Mouse (Mus musculus) fat pad, adult 2 months (tissue): ENCODE data around the gene Ctnna3.

Experiments used
- DNase-seq: peaks from one replicate; pipeline ENCODE4 v3.0.0-alpha.2; 2011; ENCODE audit warnings: low read depth, low spot score; ENCODE audit errors: extremely low read depth

Ctnna3 gene

DNA sequence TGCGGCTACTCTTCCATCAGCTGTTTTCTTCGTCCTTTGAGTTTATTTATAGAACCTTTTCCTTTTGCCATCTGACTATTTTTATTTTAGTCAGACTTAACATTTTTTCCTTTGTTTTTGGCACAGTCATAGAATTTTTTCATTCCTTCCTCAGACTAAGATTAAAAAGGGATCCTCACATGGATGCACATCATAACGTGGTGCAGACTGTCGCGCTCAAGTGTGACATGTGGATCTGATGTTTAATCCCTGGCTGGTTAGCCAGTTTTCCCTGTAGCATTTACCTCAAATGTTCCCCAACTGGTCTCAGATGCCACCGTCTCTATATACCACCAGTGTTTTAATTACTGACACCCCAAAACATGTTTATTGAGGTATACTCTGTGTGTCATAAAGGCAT, 246.4 kb downstream of the Ctnna3 start:
- DNase-seq, result no peak

DNA sequence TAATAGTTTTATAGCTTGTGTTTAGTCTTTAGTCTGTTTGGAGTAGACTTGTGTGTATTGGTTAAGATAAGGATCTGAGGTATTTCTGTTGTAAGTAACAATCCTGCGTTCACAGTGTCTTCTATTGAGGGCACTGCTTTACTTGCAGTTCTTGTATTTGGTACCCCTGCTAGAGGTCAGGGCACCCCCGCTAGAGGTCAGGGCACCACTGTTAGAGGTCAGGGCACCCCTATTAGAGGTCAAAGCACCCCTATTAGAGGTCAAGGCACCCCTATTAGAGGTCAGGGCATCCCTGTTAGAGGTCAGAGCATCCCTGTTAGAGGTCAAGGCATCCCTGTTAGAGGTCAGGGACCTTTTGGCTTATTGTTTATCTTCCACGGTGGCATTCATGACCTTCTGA, 259.3 kb downstream of the Ctnna3 start:
- DNase-seq, result no peak

DNA sequence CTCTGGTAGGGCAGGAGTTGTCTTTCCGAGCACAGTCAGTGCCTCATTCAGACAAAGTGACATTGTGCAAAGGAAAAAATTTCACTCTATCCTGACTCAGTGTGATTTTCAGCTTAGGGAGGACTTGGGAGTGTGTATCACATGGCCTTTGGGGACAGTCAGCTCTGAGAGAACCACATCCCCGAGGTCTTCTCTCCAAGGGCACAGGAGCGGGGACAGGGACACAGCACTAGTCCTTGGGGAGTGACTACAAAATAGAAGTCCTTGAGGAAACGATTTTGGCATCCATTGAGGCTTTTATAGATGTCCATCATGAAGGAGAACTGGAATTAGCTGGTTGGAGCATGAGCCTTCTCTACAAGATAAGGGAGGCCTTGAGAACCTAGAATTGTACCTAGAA, 259.8 kb downstream of the Ctnna3 start:
- DNase-seq, result no peak

DNA sequence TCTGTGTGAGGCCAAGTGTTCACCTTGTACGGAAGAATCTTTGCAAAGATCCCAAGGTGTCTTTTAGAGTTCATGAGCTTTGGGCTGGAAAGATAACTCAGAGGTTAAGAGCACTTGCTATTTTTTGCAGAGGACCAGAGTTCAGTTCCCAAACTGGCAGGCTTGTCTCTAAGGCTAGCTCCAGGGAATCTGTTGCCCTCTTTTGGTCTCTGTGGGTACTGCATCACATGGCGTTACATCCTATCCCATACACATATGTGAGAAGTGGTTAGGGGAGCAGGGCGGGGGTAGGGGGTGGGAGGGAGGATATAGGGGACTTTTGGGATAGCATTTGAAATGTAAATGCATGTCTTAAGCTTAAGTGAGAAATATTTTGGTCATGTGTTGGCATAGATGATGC, 262.1 kb downstream of the Ctnna3 start:
- no peak for DNase-seq

DNA sequence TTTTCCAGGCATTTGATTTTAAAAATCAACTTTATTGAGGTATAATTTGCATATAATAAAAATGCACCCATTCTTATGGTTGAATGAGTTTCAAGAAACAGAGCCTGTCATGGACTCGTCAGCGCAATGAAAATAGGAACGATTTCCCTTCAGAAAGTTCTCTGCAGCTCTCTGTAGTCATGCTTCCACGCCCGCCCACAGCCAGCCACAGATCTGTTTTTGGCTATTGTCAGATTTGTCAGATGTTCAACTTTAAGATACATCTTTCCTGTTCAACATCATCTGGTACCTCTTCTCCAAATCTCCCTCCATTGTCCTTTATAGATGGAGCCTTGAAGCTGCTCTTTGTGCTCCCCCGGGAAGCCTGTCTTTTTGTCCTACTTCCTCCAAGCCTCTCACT, 280.3 kb downstream of the Ctnna3 start:
- no peak for DNase-seq

DNA sequence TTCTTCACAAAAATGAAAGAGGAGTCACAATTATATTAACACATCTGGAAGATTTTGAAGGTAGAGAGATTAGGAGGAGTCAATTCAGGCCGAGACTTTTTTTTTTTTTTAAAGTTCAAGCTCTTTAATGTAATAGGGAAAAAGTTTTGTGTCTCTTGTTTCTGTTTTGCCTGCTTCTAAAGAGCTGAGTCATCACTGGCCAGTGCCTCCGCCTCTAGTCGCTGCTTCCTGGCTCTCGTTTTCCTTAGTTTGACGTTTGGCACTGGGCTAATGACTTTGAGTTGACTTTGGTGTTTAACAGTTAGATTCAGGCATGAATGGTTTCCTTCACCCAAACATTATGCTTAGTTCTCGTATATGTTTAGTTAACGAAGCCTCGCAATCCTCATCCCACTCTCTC, 282.6 kb downstream of the Ctnna3 start:
- DNase-seq, result no peak

DNA sequence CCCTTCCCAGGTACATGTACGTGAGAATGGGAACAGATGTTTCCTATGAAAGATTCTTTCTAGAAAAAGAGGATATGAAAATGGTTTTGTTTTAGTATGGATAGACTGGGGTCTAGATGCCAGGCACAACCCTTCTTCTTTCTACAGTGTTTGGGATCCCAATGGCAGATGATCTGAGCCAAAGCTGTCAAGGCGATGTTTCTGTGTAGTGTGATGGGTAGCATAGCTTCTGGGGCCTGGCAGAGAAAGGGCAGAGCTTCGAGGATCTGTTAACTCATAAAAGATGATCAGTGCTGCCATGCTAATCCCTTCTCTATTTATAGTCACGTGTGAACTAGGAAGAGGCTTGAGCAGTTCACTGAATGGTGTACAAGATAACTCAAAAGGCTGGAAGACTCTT, 284.3 kb downstream of the Ctnna3 start:
- no peak for DNase-seq

DNA sequence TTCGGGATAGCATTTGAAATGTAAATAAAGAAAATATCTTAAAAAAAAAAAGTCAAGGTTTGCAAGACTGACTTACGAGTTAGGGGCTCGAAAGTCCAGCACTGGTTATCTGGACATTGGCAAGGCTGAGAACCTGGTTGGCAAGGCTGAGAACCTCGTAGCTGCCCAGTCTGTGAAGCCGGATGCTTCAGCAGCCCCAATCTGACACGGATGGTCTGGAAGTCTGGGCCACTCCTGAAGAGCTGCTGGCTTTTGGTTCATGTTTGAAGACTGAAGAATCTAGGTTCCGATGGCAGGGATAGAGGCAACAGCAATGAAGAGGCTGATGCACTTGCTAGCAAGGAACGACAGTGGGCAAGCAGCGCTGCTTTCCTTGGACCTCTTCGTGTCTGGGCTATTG, 339.0 kb downstream of the Ctnna3 start:
- DNase-seq, result no peak

DNA sequence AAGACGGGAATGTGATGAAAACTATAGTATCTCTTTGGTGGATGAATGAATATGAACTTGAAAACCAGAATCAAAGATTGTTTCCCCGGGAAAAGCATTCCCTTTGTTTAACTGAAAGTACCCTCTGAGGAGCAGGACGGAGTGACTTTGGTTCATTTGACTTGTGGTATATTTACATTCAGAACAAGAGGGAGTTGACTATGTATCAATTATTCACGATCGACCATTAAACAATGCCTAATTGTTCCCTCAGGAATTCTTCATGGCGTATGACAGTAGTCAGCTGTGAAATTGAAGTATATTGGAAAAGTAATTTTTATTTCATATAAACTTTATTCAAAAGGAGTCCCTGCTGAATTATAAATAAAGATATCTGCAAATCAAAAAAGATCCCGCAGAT, 341.8 kb downstream of the Ctnna3 start:
- no peak for DNase-seq

DNA sequence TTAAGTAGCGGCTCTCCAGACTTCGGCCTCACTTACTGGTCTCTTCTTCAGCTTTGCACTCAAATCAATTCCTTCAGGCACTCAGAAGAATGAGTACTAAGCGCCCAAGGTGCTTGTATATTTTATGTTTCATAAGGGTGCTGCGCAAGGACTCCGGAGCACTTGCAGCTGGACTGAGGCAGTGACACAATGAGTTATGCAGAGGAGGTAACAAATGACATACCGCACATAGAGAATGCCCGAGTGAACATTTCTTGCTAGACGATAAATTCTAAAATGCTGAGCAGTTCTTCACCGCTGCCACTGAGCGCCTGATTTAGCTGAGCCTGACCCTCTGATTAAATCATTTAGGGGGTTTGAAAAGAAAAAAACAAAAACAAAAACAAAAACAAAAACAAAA, 342.2 kb downstream of the Ctnna3 start:
- DNase-seq, result no peak

DNA sequence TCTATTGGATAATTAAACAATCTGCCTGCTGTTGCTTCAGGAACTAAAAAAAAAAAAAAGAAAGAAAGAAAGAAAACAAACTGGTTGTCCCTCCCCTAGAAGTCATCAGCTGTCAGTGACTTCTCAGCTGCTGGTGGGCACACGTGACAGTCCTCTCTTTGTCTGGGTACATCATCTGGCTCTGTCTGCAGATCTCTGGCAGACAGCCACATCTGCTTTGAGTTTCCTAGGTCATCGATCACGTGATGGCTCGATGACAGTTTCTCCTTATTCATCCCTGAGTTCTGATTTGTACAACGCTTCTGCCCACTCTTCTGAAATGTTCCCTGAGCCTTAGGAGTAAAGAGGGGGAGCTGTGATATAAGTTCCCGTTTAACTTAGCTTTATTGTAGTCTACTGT, 352.1 kb downstream of the Ctnna3 start:
- DNase-seq, result no peak

DNA sequence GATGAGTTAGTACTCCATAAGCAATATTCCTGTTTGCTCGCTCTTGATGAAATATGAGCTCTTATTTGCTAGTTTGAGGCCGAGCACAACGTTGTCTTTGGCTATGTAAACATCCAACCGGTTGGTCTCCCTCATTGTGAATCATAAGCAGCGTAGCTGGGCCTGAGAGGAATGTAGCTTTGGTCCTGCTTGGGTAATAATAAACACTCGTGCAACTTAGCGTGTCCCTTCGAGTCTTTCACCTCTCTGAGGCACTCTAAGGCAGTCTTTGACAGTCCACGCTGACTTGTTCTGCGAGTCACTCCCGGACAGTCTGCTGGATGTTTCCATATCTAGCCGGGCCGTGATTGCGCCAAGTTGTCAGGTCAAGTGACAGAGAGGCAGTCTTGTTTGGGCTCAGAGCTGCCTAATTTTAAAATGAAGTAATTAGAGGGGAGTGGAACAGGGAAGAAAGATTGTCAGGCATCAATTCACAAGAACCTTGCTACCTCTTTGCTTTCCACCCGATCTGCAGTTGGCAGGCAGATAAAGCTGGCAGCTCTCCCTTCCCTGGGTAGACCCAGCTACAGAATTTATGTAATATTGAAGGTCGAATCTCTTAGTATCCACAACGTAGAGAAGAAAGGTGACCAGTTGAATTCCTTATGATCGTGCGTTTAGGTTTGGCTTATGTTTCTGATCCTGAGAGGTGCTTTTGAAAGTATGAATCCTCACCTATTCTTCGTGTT, 355.1 kb downstream of the Ctnna3 start:
- no peak for DNase-seq

DNA sequence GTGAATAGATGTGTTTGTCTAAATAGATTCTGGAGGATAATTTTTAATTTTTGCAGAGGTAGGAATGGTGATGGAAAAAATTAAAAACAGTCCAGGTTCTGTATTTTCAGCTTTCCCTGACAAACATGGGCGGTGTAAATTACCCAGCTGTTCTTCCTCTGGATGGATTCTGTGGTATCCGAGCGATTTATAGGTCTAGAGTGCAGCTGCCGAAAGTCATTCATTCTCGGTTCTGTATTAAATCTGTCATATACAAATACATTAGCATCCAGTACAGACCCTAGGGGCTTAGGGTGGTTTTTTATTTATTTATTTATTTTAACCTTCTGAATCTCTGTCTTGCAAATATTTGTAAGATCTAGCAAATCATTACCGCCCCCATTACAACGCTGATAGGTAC, 356.5 kb downstream of the Ctnna3 start:
- no peak for DNase-seq

DNA sequence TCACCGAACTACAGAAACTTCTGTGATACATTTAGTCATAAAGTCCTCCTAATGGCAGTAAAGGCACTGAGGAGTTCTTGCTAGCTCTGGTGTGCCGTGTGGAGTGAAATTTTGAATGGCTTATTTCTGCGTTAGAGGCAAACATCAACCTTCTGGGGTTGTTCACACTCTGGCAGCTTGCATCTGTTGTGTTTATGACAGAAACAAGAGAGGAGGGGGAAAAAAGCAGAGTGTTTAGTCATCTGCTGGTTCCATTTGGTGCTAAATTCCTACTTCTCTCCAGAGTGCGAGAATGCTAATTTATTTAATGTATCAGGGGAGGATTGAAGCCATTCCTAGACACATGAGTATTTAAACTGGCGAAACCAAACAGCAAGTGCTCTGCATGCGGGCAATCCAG, 374.0 kb downstream of the Ctnna3 start:
- DNase-seq, result no peak

DNA sequence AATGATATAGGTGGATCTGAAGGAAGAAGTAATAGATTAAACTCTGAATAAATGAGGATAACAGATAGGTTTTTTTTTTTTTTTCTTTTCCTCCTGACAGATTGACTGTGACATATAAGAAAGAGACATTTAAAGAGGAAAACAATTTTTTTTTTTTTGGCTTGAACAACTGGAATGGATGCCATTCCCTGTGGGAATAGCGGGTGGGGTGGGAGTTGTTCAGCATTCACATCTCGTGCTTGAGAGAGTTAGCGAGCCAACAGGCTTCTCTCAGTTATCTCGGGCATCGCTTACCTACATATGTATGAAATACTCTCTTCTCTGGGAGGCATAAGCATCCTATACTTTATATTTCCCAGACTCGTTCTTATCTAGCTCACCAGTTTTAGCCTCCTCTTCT, 375.7 kb downstream of the Ctnna3 start:
- DNase-seq, result no peak

DNA sequence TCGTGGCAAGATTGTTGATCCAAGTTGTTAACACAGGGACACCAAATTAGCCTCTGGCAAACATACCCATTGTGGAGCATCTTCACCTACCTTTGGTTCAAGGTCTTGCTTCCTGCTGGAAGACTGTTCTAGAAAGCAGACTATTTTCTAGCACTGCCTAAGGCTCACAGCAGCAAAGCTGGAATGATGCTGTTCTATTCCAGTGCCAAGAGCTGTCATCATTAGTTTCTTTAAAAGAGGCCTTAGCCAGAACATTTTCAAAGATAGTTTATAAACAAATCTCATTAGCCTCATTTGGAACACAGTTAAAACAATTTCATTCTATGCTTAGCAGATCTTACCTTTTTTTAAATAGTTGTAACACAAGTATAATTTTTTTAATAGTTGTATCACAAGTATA, 376.4 kb downstream of the Ctnna3 start:
- DNase-seq, result no peak

DNA sequence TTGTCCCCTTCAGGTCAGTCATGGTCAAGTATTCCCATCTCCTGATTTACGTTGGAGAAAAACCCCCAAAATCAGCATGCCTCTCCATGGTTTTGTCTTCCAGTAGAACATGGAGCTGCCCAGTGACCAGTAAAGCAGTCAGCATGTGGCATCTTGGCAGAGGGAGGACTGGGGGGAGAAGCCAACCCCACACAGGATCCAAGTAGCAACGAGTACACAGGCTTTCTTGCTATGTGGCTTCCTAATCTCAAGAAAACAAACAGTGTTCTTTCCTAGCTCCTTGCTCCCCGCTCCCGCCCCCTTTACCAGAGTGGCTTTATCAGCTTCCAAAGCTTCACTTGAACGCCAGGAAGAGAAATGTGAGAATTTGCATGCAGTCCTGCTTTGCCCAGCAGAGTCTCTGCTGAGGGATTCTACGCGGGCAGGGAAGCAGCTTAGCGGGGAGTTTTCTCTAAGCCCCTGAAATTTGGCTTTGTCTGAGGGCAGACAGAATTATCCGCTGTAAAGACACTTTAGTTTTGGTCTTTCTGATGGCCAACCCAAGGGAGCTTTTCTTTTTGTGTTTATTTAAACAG, 380.2 kb downstream of the Ctnna3 start:
- no peak for DNase-seq

DNA sequence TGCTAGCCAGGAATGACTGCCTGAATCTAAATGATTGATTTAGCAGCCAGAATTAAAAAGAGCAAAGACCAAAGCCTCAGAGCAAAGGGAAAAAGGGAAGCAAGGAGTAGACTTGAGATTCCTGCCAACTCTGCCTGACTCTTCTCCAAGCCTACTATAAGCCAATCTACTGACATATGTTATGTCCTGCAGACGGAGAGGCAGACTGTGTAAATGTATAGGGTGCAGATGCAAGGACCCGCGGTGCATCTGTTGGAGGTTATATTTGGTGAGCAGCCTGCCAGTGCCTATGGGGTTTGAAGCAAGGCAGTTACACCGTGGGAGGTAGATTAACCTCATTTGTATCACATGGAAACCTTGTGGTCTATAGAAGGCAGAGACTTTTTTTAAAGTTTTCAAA, 409.1 kb downstream of the Ctnna3 start:
- no peak for DNase-seq

DNA sequence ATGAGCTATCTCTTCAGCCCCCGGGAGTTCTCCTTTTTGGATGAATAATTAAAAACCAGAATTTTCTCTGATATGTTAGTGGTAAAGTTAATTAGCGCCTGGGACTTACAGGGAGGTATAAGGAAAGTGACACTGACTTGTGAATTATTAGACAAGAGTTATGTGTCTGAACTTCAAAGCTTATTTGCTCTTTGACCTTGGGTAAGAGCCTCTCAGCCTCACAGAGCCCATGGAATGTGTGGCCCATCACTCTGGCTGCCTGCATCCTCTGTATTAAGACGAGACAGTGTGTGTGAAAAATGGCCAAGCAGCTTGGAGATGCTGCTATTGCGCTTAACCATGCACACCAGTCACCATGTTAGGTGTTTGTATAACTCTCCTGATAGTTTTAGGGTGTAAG, 422.0 kb downstream of the Ctnna3 start:
- no peak for DNase-seq

DNA sequence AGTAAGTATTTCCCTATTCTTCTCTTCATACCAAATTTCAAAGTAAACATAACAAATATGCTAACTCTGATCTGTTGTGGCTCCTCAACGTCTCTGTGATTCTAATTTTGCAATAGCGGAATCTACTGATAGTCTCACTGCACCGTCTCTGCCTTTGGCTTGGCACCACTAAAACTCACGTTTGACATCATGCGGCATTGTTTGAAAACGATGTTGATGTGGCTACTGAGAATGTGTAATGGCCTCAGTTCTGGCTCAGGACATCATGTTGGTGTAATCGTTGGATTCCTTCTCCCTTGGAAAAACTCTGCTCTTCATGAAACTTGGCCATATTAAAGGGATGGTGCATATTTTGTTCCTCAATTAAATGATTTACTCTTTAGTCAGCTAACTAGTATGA, 439.2 kb downstream of the Ctnna3 start:
- no peak for DNase-seq

DNA sequence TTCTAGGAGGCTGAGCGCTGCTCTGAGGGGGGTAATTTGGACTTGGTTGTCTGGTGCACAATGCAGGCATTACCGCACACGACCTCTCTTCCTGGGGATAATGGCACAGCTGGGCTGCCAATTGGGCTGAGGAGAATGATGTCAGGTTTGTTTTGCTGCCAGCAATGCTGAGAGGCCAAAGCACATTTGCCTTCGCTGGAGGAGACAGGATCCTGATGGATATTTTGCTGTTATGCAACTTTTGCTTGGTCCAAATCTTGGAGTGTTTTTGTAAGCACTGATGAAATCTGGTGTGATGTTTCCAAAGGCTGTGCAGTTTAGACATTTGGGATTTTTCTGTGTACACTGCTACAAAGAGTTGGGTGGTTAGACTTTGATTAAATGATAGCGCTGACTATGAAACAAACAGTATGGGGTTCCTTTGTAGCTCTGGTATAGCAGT, 450.6 kb downstream of the Ctnna3 start:
- no peak for DNase-seq

DNA sequence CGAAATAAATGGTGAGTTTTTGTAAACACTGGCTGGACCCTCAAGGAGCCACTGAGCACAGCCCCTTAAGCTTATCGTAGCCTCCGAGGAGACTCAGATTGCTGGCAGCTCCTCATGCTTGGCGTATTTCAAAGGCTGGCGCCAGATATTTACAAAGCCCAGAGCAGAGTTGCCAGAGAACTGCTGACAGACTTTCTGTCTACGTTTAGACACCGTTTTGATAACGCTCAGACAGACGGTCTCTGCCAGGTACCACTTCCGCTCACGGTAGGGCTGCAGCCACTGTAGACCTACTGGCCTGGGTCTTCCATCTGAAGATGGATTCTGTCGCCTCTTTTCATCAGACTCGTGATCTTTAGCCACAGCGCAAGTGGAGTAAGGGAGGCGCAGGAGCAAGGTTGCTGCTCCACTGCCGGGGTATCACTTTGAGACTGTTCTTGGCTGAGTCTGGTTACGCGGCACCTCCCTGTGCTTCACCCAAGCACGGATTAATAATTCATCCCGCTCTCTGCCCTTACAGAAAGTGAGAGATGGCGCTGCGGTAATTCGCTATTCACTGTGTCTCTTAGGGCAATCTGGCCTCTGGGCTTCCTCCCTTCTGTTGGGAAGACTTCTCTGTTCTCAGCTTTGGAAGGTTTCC, 456.7 kb downstream of the Ctnna3 start:
- DNase-seq, result no peak

DNA sequence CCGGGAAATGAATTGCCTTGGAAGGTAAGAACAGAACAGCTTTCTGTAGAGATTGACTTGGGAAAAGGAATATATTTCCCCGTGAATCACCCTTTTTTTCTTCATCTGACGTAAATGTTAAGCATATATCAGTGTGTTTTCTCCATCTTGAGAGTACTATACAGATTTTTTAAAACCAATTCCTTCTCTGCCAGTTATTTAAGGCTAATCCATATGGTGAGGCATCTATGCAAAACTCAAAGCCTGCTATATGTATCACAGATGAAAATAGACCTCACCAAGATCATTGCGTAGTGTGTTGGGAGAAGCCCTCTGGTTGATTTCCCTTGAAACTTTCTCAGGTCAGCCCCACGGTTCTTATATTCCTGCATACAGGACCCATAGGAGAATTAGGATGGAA, 464.7 kb downstream of the Ctnna3 start:
- no peak for DNase-seq
